Mouse (Mus musculus) heart, adult 18-20 months (tissue): ENCODE results near the gene Lrrfip1. TPM values are rescaled to one million over a fixed set of nuclear protein-coding genes. Genes with fewer than 3 reads are reported as not detected.

Experiments
- DNase-seq, 2 experiments: peaks; one replicate each; pipeline ENCODE4 v3.0.0; 2021 to 2022; ENCODE audit warnings: mixed read lengths in 1 of 2
- total RNA-seq, 2 experiments: library from RNA; stranded (reverse); gene quantifications; 2 replicates each; pipeline ENCODE4 v1.2.3; 2021

Lrrfip1 gene
- total RNA-seq, 2 experiments from 2014 or later: 62.9 to 67.0 TPM

DNA sequence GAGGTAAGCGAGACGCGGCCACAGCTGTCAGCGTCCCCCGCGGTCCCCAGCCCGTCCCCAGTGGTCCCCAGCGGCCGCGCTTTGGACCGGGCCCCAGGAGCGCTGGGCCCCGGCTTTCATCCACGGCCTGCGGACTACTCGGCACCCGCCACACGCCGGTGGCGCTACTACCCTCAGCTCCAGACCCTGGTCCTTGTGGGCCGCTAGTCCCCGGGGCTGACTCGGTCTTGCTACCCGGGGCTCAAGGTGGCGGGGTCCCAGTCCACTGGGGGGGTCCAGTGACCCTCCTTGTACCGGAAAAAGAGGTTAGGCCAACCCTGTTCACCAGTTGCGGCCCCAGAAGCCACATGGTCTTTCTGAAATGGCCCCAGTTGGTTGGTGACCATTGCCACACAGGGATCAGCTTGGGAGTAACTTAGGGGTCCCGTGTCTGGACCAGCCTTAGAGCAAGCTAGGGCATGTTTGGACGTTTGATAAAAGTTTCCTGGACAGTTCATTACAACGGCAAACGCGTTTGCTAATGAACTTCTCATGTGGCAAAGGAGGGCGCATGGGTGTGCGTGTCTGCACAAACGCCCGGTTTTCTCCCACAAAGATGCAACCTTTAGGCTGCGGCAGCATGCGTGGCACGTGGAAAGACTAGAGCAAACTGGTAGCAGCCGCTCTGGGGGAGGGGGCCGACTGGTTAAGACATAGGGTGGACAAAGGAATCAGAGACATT is 514 bp downstream of the Lrrfip1 start:
- DNase-seq: peak in 1 of 2 experiments; percentile 54

DNA sequence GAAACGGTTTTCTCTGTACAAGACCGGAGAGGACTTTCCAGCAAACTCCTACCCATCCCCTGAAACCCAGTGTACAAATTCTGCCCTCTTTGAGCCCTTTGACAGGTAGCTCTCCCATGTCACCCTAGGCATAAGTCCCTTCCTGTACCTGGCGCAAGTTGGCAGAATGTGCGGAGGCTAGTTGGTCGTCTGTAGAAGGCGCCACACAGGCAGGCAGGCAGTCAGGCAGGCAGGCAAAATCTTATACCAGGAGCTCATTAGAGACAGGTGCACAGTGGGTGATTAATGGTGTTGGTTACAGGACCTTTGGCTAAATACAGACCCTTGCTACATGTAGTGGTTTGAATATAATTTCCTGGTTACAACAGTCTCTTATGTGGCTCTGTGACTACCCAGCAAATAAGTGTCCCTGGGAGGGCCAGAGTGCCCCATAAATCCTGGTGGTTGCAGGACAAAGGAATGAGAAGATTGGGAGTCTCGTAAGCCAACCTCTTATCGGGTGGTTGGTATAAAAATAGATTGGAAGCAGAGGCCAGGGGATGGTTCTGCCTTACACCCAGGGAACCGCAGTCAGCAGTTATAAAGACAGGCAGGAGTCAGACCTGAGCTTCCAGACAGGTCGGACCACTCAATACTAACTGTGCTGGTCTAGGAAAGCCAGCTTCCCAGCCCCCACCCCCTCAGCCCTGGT is 1.5 kb downstream of the Lrrfip1 start:
- DNase-seq: peak; percentile 45 to 53

GRCm38 (mm10) chr1:91001101-91001500 is 2.6 kb downstream of the Lrrfip1 start:
- DNase-seq: peak in 1 of 2 experiments; percentile 20

- peak in 1 of 2 experiments; percentile 30 for DNase-seq
Observed at GRCm38 (mm10) chr1:91001871-91002539, 3.5 kb downstream of the Lrrfip1 start.

GRCm38 (mm10) chr1:91002641-91003040 is 4.1 kb downstream of the Lrrfip1 start:
- DNase-seq: no peak

GRCm38 (mm10) chr1:91003522-91004253 is 5.2 kb downstream of the Lrrfip1 start:
- DNase-seq: no peak

DNA sequence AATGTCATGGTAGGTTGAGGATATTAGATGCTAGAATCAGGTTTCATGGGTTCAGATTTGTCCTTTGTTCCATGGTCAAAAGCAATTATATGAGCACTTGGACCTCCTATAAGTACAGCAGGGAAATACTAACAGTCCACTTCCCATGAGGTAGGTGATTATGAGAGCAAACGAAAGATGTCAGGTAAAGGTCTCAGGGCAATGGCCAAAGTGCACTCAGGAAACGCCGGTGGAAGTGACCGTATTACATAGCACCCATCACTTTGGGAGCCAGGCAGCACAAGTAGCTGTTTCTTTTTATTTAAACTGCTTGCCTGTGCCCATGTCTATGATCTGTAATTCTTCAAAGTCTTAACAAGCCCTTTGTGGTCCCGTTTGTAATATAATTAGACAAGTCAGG is 7.5 kb downstream of the Lrrfip1 start:
- DNase-seq: no peak

DNA sequence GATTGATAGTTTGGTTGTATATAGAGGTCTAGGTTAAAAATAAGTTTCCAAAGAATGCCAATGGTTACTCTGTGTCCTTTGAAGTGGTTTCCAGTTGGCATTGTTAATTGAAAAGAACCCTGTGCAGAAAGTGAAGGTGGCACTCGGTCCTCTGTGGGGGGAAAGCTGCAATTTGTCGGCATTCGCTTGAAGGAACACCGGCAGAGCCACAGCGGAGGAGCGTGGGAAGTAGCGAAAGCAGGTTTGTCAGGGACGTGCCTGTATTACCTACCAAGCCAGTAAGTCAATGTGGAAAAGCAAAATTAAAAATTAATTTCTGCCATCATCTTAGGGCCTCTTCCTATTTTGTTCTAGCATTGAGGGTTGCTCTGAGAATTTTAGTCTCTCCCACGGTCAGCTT is 8.2 kb downstream of the Lrrfip1 start:
- DNase-seq: no peak

DNA sequence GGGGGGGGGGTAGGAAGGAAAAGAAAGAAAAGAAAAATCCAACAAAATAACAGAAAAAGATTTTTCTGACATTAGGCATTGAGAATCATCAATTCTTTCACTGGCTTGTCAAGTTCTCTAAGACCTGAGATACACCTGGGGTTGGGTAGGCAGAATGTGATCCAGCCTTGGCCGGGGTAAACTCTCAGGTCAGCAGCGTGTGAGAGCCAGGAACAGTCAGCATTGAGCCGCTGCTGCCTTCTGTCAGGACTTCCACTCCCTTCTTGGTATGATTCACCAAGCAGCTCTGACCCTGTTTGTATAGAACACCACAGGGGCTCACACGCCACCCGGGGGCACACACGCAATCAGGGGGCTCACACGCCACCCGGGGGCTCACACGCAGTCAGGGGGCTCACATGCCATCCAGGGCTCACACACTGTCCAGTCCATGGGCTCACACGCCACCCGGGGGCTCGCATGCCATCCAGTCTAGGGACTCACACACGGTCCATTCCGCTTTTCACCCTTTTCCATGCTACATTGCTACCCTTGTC is 9.7 kb downstream of the Lrrfip1 start:
- DNase-seq: no peak

DNA sequence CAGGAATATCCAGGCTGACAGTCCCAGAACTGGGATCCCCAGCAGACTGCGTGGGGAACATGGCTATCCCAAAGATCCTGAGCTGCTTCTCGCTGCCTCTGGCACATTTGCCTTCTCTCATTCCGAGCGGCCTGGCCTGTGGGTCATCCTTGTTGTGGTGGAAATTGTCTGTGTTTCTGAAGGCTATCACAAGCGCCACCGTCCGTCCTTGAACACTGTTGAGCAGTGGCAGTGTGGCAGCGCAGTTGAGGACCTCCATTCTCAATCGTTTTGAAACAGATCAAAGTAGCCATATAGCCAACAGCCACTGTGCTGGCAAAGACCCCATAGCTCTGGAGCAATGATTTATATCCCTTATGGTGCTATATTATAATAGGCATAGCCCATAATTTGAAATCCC is 10.2 kb downstream of the Lrrfip1 start:
- no peak for DNase-seq

GRCm38 (mm10) chr1:91009266-91009665 is 10.7 kb downstream of the Lrrfip1 start:
- DNase-seq: peak in 1 of 2 experiments; percentile 44

- DNase-seq: no peak
Observed at GRCm38 (mm10) chr1:91010216-91010615, 11.7 kb downstream of the Lrrfip1 start.

GRCm38 (mm10) chr1:91010716-91011115 is 12.2 kb downstream of the Lrrfip1 start:
- no peak for DNase-seq

DNA sequence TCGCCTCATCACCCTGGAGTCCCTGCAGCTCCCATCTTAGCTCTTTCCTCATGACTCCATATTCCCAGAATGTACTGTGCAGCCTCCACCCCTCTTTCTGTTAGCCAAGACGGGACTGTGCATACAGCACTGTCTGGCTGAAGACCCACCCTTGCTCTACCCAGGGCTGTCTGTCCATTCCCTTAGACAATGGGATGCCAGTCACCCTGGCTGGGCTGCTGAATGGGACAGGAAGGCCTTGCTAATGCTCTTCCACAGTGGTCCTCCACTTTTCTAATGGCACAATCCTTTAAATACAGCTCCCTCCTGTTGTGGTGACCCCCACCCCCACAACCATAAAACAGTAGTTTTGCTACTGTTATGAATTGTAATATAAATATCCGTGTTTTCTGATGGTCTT is 12.8 kb downstream of the Lrrfip1 start:
- DNase-seq: peak in 1 of 2 experiments; percentile 21

- peak in 1 of 2 experiments; percentile 78 for DNase-seq
Observed at GRCm38 (mm10) chr1:91013803-91014202, 15.3 kb downstream of the Lrrfip1 start.

DNA sequence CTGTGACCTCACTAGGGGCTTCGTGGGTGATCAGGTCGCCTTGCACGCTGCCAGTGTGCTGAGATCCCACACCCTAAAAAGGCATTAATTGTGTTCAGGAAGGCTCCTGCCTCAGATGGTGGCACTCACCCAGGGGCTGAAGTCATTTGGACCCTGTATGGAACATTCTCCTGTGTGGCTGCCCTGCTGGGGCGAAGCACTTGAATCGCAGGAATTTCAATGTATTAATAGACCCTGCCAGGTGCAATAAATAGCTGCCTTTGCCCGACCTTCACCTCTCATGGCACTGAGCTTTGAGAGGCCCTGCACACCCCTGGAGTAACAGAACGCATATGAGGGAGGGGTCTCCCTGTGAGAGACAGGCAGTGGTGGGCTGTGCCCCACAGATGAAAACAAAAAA is 17.0 kb downstream of the Lrrfip1 start:
- DNase-seq: peak; percentile 79 to 82

- peak; percentile 78 to 88 for DNase-seq
Observed at GRCm38 (mm10) chr1:91017111-91017758, 18.7 kb downstream of the Lrrfip1 start.

- DNase-seq: no peak
Observed at GRCm38 (mm10) chr1:91019346-91019745, 20.8 kb downstream of the Lrrfip1 start.

DNA sequence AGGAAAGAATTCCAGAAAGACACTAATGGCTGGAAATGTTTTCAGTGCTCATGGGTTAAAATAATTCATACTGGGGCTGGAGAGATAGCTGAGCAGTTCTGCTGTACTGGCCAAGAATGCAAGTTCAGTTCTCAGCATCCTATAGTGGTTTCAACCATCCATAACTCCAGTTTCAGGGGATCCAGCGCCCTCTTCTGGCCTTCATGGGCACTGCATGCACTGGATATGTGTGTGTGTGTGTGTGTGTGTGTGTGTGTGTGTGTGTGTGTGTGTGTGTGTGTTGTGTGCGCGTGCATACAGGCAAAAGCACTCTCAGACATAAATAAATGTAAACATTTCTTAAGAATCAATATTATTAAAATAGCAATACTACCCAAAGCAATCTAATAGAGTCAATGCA is 22.8 kb downstream of the Lrrfip1 start:
- DNase-seq: no peak

DNA sequence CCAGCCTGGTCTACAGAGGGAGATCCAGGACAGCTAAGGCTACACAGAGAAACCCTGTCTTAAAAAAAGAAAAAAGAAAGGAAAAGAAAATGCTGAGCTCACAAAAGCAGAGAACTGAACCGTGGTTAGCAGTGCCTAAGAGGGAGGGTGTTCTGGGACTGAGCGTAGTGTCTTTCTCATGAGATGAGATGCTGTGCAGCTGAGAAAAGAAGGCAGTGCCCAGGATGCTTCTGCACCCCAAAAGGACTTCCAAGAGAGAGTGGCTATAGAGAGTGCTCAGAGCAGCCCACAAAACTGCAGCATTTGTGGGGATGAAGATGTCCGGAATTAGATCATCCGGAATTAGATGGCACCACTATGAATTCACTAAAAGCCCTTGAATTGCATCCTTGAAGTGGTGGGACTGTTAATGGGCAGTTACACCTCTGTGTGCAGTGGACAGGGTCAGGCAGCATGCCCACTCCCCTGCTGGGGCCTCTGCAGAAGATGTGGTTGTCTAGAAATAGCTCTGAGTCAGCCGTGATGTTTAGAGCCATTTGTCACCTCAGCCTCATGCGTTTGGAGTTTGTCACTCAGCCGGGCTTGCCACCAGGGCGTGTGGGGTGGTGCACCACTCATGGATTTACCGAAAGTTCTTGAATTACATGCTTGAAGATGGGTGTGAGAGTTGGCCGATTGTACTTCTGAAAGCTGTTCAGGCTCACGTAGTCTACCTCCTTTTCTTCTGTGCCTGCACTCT is 23.8 kb downstream of the Lrrfip1 start:
- DNase-seq: peak in 1 of 2 experiments; percentile 47

DNA sequence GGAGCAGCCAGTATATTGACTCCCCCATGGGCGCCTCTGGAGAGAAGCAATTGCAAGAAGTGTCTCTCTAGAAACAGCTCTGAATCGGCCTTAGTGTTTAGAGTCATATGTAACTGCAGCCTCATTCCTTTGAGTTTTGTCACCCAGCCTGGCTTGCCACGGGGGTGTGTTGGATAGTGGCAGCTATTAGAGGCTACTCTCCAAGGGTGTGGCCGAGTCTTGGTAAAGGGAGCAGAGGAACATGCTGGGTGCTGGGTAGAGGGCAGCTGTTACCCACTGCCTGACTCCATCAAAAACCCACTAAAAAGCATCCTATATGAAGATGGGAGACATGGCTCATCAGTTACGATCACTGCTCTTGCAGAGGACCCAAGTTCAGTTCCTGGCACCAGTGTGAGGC is 24.7 kb downstream of the Lrrfip1 start:
- no peak for DNase-seq
